Mouse (Mus musculus) ES-Bruce4 (cell line): ENCODE data around the gene Bcl2l2.

Source experiments
- CTCF ChIP-seq: IDR thresholded peaks from one replicate; pipeline ENCODE4 v1.8.1; 2011; ENCODE audit warnings: low read depth, low read length
- EP300 ChIP-seq: IDR thresholded peaks from 2 replicates; pipeline ENCODE4 v1.6.1; 2011; ENCODE audit warnings: low read depth, low read length; ENCODE audit not compliant: insufficient read depth
- POLR2A ChIP-seq: IDR thresholded peaks from one replicate; pipeline ENCODE4 v1.8.1; 2011; ENCODE audit warnings: low read length; ENCODE audit not compliant: insufficient read depth

DNA sequence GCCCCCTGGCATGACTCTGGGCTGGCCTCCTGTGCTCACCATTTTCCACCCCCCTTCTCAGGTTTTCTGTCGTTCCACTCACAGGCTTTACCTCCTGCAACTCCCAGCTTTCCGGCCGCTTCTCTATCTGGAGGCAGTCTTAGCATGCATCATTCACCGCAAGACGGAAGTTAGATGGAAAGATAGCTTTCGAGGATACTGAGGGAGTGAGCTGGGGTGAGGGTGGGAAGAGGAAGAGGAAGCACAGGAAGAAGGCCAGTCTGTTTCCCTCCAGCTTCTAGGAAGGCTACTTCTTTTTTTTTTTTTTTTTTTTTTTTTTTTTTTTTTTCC, 53.6 kb downstream of the Bcl2l2 start:
- no peak for TF ChIP-seq CTCF
- TF ChIP-seq EP300, result no peak
- TF ChIP-seq POLR2A, result no peak
